Mouse (Mus musculus): ENCODE measurements at regions not wholly inside any gene's neighbourhood (a gene's known extent, or its start where the extent isn't known, plus 50 kb on each side); places are given as distances from the start of the nearest gene placed in this dataset.

DNA sequence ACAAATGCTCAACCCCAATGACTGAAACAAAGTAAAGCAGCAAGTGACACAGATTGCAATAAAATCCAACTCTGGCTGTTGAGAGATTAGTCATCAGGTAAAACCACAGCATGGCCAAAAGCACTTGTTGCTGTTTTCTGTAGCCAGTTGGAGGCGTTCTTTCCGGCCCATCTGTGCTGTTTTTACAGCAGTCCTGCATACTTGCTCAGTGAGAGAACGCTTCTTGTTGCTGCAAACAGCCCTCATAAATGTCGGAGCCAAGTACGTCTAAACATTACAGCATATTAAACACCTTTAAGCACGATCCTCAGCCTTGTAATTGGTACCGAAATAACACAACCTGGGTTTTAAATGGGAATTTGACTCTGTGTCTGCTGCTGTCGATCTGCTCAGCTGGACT lies 65.6 kb upstream of the Hs3st3a1 start:
- no peak overlapping the region for H3K27ac ChIP-seq (ENCODE audit: low read depth, low read length)
- H3K9ac ChIP-seq (ENCODE audit: low read length) = no peak overlapping the region
- no peak overlapping the region for H3K4me2 ChIP-seq (ENCODE audit: low read depth)
- H3K9me3 ChIP-seq (ENCODE audit: control insufficient read depth, low read length) = no peaks in the 10 kb centered on the region
- no peak for DNase-seq (ENCODE audit: low spot score)
- no peaks in the 10 kb centered on the region for H3K27me3 ChIP-seq (ENCODE audit: control insufficient read depth, insufficient read depth, low read length)
- H3K36me3 ChIP-seq (ENCODE audit: control insufficient read depth, insufficient read depth, low read length) = no peaks in the 10 kb centered on the region
- 66% methylated on average over 8 of the region's 8 CpGs for WGBS
- no peaks in the 10 kb centered on the region for H3K4me1 ChIP-seq (ENCODE audit: control insufficient read depth, insufficient read depth, low read length)
- H3K4me3 ChIP-seq (ENCODE audit: low read depth, low read length) = no peak overlapping the region
- ATAC-seq (ENCODE audit: insufficient read depth, low FRiP score, low TSS enrichment) = no peak

DNA sequence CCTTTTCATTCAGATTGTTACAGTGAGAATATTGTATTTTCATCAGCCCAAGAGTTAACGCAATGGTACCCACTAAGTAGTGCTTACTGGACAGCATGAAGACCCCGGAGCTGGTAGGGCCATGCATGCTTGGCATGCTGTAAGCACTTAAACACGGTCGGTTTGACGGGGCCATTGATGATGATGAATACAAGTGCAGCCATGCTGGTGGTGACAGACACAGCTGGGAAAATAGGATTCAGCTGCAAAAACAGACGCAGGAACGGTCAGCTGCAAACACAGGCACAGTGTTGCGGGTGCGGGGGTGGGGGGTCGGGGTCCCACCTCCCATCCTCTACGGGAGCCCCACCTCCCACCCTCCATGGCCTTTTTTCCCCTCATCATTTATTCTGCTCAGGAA lies 99.7 kb upstream of the Hs3st3a1 start:
- Histone ChIP-seq H3K27ac (ENCODE audit: low read depth, low read length) (no peak overlapping the region), H3K27me3 (ENCODE audit: control insufficient read depth, insufficient read depth, low read length) (no peaks in the 10 kb centered on the region), H3K4me1 (ENCODE audit: control insufficient read depth, insufficient read depth, low read length) (peaks cover 3% of the 10 kb centered on the region; the same call in 1 of the 2 replicates), H3K36me3 (ENCODE audit: control insufficient read depth, insufficient read depth, low read length) (no peaks in the 10 kb centered on the region), H3K9ac (ENCODE audit: low read length) (no peak overlapping the region), H3K9me3 (ENCODE audit: control insufficient read depth, low read length) (no peaks in the 10 kb centered on the region), H3K4me2 (ENCODE audit: low read depth) (no peak overlapping the region), H3K4me3 (ENCODE audit: low read depth, low read length) (no peak overlapping the region)
- WGBS = 57% methylated on average over 11 of the region's 11 CpGs
- DNase-seq (ENCODE audit: low spot score) (peak; percentile 15), ATAC-seq (ENCODE audit: insufficient read depth, low FRiP score, low TSS enrichment) (no peak)

DNA sequence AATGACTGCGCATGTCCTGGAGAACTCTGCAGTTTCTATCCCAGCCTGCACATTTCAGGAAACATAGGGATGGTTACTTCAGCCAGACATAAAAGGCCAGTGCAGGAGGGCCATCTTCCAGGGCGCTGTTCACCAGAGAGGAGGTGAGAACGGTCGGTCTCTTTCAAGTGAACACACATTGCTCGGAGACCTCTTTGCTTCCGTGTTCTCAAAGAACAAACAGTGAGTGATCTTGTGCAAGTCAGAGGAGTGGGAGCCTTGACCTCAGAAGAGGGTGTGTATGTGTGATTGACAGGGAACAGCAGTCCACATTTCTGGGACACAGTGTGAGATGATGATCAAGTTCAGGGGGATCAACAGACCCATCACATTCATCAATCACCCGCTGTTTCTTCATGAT lies 102.7 kb upstream of the Hs3st3a1 start:
- 79% methylated on average over 7 of the region's 7 CpGs for WGBS
- no peak overlapping the region for H3K9ac ChIP-seq (ENCODE audit: low read length)
- H3K27me3 ChIP-seq (ENCODE audit: control insufficient read depth, insufficient read depth, low read length) = no peaks in the 10 kb centered on the region

DNA sequence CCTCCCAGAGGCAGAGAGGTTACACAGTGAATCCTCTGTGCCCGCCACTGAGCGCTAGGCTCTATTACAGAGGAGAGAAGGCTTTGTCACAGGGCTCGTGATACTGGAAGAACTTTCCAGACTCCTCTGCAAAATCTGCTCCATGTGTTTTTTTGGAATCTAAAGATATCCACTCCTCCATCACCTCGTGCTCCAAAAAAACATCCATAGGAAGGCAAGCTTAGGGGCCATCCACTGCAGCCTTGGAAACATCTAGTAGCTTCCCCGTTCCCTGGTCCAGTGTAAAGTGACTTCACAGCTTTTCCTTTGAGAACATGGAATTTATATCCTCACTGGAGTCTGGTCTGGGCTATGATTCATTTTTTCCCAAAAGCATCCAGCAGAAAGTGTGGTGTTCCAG lies 103.3 kb upstream of the Hs3st3a1 start:
- ATAC-seq (ENCODE audit: insufficient read depth, low FRiP score, low TSS enrichment) = no peak
- Histone ChIP-seq H3K27me3 (ENCODE audit: control insufficient read depth, insufficient read depth, low read length) (no peaks in the 10 kb centered on the region), H3K4me2 (ENCODE audit: low read depth) (no peak overlapping the region), H3K9ac (ENCODE audit: low read length) (no peak overlapping the region), H3K4me1 (ENCODE audit: control insufficient read depth, insufficient read depth, low read length) (peaks cover 3% of the 10 kb centered on the region; the same call in 1 of the 2 replicates), H3K9me3 (ENCODE audit: control insufficient read depth, low read length) (no peaks in the 10 kb centered on the region), H3K27ac (ENCODE audit: low read depth, low read length) (no peak overlapping the region), H3K4me3 (ENCODE audit: low read depth, low read length) (no peak overlapping the region), H3K36me3 (ENCODE audit: control insufficient read depth, insufficient read depth, low read length) (no peaks in the 10 kb centered on the region)
- DNase-seq (ENCODE audit: low spot score) = no peak
- WGBS = 81% methylated on average over 5 of the region's 5 CpGs

More for the DNA sequence above, 102.7 kb upstream of the Hs3st3a1 start:
- no peak for DNase-seq (ENCODE audit: low spot score)
- no peak overlapping the region for H3K4me2 ChIP-seq (ENCODE audit: low read depth)
- H3K4me3 ChIP-seq (ENCODE audit: low read depth, low read length) = no peak overlapping the region
- H3K9me3 ChIP-seq (ENCODE audit: control insufficient read depth, low read length) = no peaks in the 10 kb centered on the region
- ATAC-seq (ENCODE audit: insufficient read depth, low FRiP score, low TSS enrichment) = no peak
- peaks cover 3% of the 10 kb centered on the region; the same call in 1 of the 2 replicates for H3K4me1 ChIP-seq (ENCODE audit: control insufficient read depth, insufficient read depth, low read length)
- H3K27ac ChIP-seq (ENCODE audit: low read depth, low read length) = no peak overlapping the region
- H3K36me3 ChIP-seq (ENCODE audit: control insufficient read depth, insufficient read depth, low read length) = no peaks in the 10 kb centered on the region

DNA sequence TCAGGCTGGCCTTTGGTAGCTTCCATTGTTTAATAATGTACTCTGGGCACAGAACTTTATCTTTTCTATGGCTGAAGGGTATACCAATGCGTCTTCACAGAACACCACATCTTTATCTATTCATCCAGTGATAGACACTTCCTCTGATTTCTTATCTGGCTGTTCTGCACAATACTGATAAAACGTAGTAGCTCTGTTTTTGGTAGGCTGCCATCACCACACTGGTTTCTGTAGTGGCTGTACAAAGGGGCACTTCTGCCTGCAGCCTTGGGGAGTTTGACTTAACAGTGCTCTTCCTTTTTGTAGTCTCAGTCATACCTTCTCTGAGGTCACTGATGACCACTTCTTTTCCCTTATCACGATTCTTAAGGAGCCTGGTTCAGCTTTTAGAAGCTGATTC lies 106.0 kb upstream of the Hs3st3a1 start:
- 88% methylated on average over 3 of the region's 3 CpGs for WGBS
- Histone ChIP-seq H3K27ac (ENCODE audit: low read depth, low read length) (no peak overlapping the region), H3K27me3 (ENCODE audit: control insufficient read depth, insufficient read depth, low read length) (no peaks in the 10 kb centered on the region), H3K4me1 (ENCODE audit: control insufficient read depth, insufficient read depth, low read length) (no peaks in the 10 kb centered on the region), H3K4me3 (ENCODE audit: low read depth, low read length) (no peak overlapping the region), H3K9ac (ENCODE audit: low read length) (no peak overlapping the region), H3K9me3 (ENCODE audit: control insufficient read depth, low read length) (no peaks in the 10 kb centered on the region), H3K36me3 (ENCODE audit: control insufficient read depth, insufficient read depth, low read length) (no peaks in the 10 kb centered on the region), H3K4me2 (ENCODE audit: low read depth) (no peak overlapping the region)
- ATAC-seq (ENCODE audit: insufficient read depth, low FRiP score, low TSS enrichment) = no peak
- no peak for DNase-seq (ENCODE audit: low spot score)

DNA sequence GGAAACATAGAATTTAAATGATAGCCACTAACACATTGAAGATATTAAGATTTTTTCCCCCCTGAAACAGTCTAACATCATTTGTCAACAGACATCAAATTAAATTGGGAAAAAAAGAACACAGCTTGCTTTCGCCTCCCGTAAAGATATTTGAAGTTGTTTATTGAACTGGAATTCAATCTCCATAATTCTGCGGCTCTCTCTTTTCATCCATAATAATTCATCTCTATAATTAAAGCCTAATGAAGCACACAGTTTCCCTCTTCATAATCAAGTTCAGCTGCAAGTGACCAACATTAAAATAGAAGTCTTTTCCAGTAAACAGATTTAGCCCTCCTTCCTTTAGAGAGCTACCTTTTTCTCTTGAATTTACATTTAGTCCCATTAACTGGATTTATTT lies 107.4 kb upstream of the Hs3st3a1 start:
- H3K27me3 ChIP-seq (ENCODE audit: control insufficient read depth, insufficient read depth, low read length) = no peaks in the 10 kb centered on the region
- H3K4me2 ChIP-seq (ENCODE audit: low read depth) = no peak overlapping the region
- 91% methylated on average over 3 of the region's 3 CpGs for WGBS
- H3K4me1 ChIP-seq (ENCODE audit: control insufficient read depth, insufficient read depth, low read length) = no peaks in the 10 kb centered on the region
- ATAC-seq (ENCODE audit: insufficient read depth, low FRiP score, low TSS enrichment) (no peak), DNase-seq (ENCODE audit: low spot score) (no peak)
- H3K9ac ChIP-seq (ENCODE audit: low read length) = no peak overlapping the region
- H3K9me3 ChIP-seq (ENCODE audit: control insufficient read depth, low read length) = no peaks in the 10 kb centered on the region
- H3K4me3 ChIP-seq (ENCODE audit: low read depth, low read length) = no peak overlapping the region
- H3K27ac ChIP-seq (ENCODE audit: low read depth, low read length) = no peak overlapping the region
- H3K36me3 ChIP-seq (ENCODE audit: control insufficient read depth, insufficient read depth, low read length) = no peaks in the 10 kb centered on the region

DNA sequence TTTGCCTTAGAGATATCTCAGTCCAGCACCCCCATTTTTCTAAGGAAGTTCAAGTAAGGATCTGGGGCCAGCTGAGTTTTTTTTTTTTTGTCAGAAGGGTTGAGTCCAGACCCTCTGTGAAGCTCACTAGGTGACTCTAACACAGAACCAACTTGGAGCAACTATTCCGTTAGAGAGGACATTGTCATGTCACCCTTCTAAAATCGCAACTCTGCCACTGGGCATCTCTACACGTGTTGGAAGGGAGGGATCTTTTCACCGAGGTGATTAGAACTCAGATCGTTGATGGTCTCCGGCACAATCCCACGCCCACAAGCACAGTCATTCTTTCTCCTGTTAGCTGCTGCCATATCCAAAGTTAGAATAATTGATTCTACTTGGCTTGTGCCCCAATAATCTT lies 108.5 kb upstream of the Hs3st3a1 start:
- DNase-seq (ENCODE audit: low spot score) (no peak), ATAC-seq (ENCODE audit: insufficient read depth, low FRiP score, low TSS enrichment) (no peak)
- H3K4me2 ChIP-seq (ENCODE audit: low read depth) = no peak overlapping the region
- no peak overlapping the region for H3K27ac ChIP-seq (ENCODE audit: low read depth, low read length)
- H3K27me3 ChIP-seq (ENCODE audit: control insufficient read depth, insufficient read depth, low read length) = no peaks in the 10 kb centered on the region
- H3K9ac ChIP-seq (ENCODE audit: low read length) = no peak overlapping the region
- H3K4me1 ChIP-seq (ENCODE audit: control insufficient read depth, insufficient read depth, low read length) = no peaks in the 10 kb centered on the region
- no peak overlapping the region for H3K4me3 ChIP-seq (ENCODE audit: low read depth, low read length)
- WGBS = 92% methylated on average over 7 of the region's 7 CpGs
- H3K36me3 ChIP-seq (ENCODE audit: control insufficient read depth, insufficient read depth, low read length) = no peaks in the 10 kb centered on the region
- no peaks in the 10 kb centered on the region for H3K9me3 ChIP-seq (ENCODE audit: control insufficient read depth, low read length)

DNA sequence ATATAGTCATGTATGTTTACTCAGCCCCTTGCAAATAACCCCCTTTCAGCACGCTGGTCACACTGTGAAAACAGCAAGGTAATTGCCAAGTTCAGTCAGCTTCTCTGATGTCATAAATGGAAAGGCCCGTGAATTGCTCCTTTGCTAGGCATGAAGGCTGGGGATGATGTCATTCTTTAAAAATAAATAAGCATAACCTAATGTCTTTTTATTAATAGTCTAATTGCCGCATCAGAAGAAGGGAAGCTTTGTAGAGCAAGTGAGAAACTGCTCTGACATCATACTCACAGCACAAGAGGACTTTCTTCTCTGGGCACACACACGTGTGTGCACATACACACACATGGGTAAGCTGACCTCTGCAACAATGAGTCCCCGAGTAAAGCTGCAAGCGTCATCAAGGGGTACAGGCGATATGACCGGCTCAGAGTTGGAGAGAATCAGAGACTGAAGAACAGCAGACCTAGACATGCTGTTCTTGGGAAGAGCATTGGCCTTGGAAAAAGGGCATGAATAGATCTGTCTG lies 113.2 kb upstream of the Hs3st3a1 start:
- Histone ChIP-seq H3K27me3 (ENCODE audit: control insufficient read depth, insufficient read depth, low read length) (no peaks in the 10 kb centered on the region), H3K4me1 (ENCODE audit: control insufficient read depth, insufficient read depth, low read length) (no peaks in the 10 kb centered on the region), H3K4me3 (ENCODE audit: low read depth, low read length) (no peak overlapping the region), H3K36me3 (ENCODE audit: control insufficient read depth, insufficient read depth, low read length) (no peaks in the 10 kb centered on the region), H3K9ac (ENCODE audit: low read length) (no peak overlapping the region), H3K9me3 (ENCODE audit: control insufficient read depth, low read length) (no peaks in the 10 kb centered on the region), H3K27ac (ENCODE audit: low read depth, low read length) (no peak overlapping the region), H3K4me2 (ENCODE audit: low read depth) (no peak overlapping the region)
- 84% methylated on average over 8 of the region's 8 CpGs for WGBS
- DNase-seq (ENCODE audit: low spot score) (no peak), ATAC-seq (ENCODE audit: insufficient read depth, low FRiP score, low TSS enrichment) (no peak)

DNA sequence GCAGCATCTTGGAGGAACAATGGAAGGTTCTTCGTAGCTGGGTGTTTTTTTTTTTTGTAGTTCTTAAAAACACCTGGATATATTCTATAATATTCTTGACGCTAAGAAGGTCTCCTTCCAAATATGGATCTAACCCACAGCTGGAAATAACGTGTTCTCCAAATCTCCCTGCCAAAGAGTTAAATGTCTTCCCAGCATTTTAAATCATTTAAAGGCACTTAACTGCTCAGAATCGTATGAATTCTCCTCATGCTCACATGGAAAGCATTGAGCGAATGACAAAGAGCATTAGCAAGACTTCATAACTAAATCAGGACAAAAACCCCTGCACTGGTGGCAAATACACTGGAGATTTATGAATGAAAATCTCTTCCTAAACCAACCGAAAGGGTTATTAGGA lies 117.7 kb upstream of the Hs3st3a1 start:
- H3K27ac ChIP-seq (ENCODE audit: low read depth, low read length) = no peak overlapping the region
- DNase-seq (ENCODE audit: low spot score) (no peak), ATAC-seq (ENCODE audit: insufficient read depth, low FRiP score, low TSS enrichment) (no peak)
- H3K4me1 ChIP-seq (ENCODE audit: control insufficient read depth, insufficient read depth, low read length) = no peaks in the 10 kb centered on the region
- H3K9ac ChIP-seq (ENCODE audit: low read length) = no peak overlapping the region
- H3K4me3 ChIP-seq (ENCODE audit: low read depth, low read length) = no peak overlapping the region
- no peak overlapping the region for H3K4me2 ChIP-seq (ENCODE audit: low read depth)
- H3K27me3 ChIP-seq (ENCODE audit: control insufficient read depth, insufficient read depth, low read length) = no peaks in the 10 kb centered on the region
- H3K36me3 ChIP-seq (ENCODE audit: control insufficient read depth, insufficient read depth, low read length) = no peaks in the 10 kb centered on the region
- WGBS = 85% methylated on average over 6 of the region's 6 CpGs
- H3K9me3 ChIP-seq (ENCODE audit: control insufficient read depth, low read length) = no peaks in the 10 kb centered on the region
